Mouse (Mus musculus) forebrain, embryonic 16.5 days (tissue): Measurements from ENCODE around the gene Ttc28. TPM values are rescaled to one million over a fixed set of nuclear protein-coding genes. Genes with fewer than 3 reads are reported as not detected.

Experiments
- ATAC-seq: fragments of 200-750 bp; cut with Nextera tagmentation; 2 replicates; pipeline ENCODE4 v1.8.0; 2017; ENCODE audit warnings: mild to moderate bottlenecking, moderate library complexity
- H3K27ac ChIP-seq: fragments of 300-500 bp; sonication (generic); 2 replicates; pipeline ENCODE4 v1.5.1; 2014; ENCODE audit warnings: low read length, control low read depth
- H3K27me3 ChIP-seq: fragments of 300-500 bp; sonication (generic); replicated peaks from 2 replicates; pipeline ENCODE4 v1.6.1; 2014; ENCODE audit warnings: low read length; ENCODE audit not compliant: control insufficient read depth, insufficient read depth
- H3K36me3 ChIP-seq: fragments of 300-500 bp; sonication (generic); 2 replicates; pipeline ENCODE4 v1.6.1; 2014; ENCODE audit not compliant: control insufficient read depth, insufficient read depth
- H3K4me1 ChIP-seq: fragments of 300-500 bp; sonication (generic); replicated peaks from 2 replicates; pipeline ENCODE4 v1.6.1; 2014; ENCODE audit warnings: low read length; ENCODE audit not compliant: control insufficient read depth, insufficient read depth
- H3K4me2 ChIP-seq: fragments of 300-500 bp; sonication (generic); 2 replicates; pipeline ENCODE4 v1.6.1; 2014; ENCODE audit warnings: mild to moderate bottlenecking, low read length, control low read depth
- H3K4me3 ChIP-seq: fragments of 300-500 bp; sonication (generic); replicated peaks from 2 replicates; pipeline ENCODE4 v1.5.1; 2014; ENCODE audit warnings: mild to moderate bottlenecking, low read length, control low read depth
- H3K9ac ChIP-seq: fragments of 300-500 bp; sonication (generic); replicated peaks from 2 replicates; pipeline ENCODE4 v1.6.1; 2014; ENCODE audit warnings: low read depth, low read length, control low read depth
- H3K9me3 ChIP-seq: fragments of 300-500 bp; sonication (generic); 2 replicates; pipeline ENCODE4 v1.6.1; 2016; ENCODE audit warnings: low read length; ENCODE audit not compliant: control insufficient read depth
- WGBS: fragments of 180-500 bp; shearing (Covaris S2); extraction: QIAGEN DNeasy Blood & Tissue Kit; methylation state at CpG from one replicate; pipeline ENCODE4 v1.1.7; 2014; 5-methylcytosine and 5-hydroxymethylcytosine counted together
- polyA plus RNA-seq: library from polyadenylated mRNA; unstranded; fragments of >200 nt; fragmentation: Nextera tagmentation; extraction: Ambion mirVana; gene quantifications from 2 replicates; pipeline ENCODE4 v1.2.1, GENCODE M21; 2015

The Ttc28 gene
- polyA plus RNA-seq, 1 experiment from 2014 or later, result 40.5 TPM

DNA sequence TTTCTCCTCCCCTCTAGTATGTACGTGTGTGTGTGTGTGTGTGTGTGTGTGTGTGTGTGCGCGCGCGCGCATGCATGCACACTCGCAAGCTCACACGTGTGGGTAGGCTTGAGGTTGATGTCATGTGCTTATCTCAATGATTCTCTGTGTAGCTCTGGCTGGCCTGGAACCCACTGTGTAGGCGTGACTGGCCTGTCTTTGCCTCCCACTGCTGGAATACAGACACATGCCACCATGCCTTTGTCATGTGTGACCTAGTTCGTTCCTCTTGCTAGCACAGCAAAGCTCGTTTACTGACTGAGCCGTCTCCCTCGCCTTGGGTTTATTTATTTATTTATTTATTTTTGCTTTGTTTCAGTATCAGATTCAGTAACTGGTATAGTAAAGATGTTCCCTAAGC lies 145.0 kb downstream of the Ttc28 start:
- Histone ChIP-seq H3K4me3 (no peak overlapping the region), H3K4me2 (no peak overlapping the region), H3K36me3 (no peaks in the 10 kb centered on the region), H3K9ac (0 out of 2 replicates have a peak overlapping the region, but pooled peaks have one; percentile 11), H3K27ac (peak overlapping the region; percentile 81), H3K4me1 (peaks cover 81% of the 10 kb centered on the region), H3K27me3 (no peaks in the 10 kb centered on the region), H3K9me3 (no peaks in the 10 kb centered on the region)
- 70% methylated on average over 13 of the region's 13 CpGs for WGBS
- no peak for ATAC-seq

DNA sequence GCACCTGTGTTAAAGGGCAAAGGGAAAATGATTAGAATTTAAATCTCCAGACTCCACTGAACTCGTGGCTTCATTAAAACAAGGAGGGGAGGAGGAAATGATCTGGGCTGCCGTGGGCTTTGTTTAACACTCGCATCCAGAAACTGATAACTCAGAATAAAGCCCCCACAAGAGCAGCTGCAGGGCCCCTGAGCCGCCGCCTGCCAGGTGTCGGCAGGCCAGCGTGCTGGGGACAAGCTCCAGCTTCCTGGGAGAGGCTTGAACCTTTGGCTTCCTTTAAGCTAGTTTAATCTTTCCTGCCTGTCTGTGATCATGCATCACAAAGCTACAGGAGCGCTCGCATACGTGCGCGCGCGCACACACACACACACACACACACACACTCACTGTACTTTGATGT lies 145.9 kb downstream of the Ttc28 start:
- Histone ChIP-seq H3K27ac (peak overlapping the region; percentile 25), H3K27me3 (no peaks in the 10 kb centered on the region), H3K4me2 (no peak overlapping the region), H3K4me3 (no peak overlapping the region), H3K4me1 (peaks cover 83% of the 10 kb centered on the region), H3K9ac (0 out of 2 replicates have a peak overlapping the region, but pooled peaks have one; percentile 6), H3K36me3 (no peaks in the 10 kb centered on the region), H3K9me3 (no peaks in the 10 kb centered on the region)
- ATAC-seq, result no peak
- 41% methylated on average over 14 of the region's 14 CpGs for WGBS

DNA sequence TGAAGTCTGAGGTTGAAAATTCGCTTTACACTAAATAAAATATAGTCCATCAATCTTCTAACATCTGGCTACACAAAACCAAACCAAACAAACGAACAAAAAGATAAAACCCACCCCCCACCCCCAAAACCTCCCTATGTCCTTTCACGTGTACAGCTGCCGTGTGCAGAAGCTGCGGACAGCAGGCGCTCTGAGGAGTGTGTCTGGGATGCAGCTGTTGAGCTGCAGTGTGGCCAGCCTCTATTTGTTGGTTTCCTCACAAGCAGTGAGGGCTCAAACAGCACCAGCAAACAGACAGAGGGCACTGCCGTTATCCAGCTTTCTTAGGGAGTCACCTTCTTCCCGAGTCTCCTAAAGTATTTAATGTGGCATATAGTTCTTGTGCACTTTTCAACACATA lies 146.6 kb downstream of the Ttc28 start:
- Histone ChIP-seq H3K9me3 (no peaks in the 10 kb centered on the region), H3K4me2 (no peak overlapping the region), H3K9ac (no peak overlapping the region), H3K4me3 (no peak overlapping the region), H3K27me3 (no peaks in the 10 kb centered on the region), H3K36me3 (no peaks in the 10 kb centered on the region), H3K27ac (no peak overlapping the region), H3K4me1 (peaks cover 80% of the 10 kb centered on the region)
- no peak for ATAC-seq
- 55% methylated on average over 8 of the region's 8 CpGs for WGBS

DNA sequence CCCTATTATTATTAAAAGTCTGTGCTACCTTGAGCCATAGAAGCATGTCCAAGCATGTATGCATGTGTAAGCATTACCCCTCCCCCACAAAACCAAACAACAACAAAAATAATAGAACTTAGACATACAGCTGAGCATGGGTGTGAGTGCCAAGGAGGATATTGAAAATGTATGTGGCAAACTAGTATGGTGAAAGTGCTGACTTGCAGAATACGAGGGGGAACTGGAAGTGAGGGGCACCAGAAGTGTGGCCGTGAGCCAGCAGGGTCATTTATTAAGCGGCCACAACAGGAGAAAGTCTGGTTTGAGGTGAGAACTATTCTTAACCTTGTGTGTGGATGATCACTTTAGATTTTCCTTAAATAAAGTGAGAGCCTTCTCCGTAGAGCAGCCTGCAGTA lies 148.7 kb downstream of the Ttc28 start:
- Histone ChIP-seq H3K9me3 (no peaks in the 10 kb centered on the region), H3K9ac (no peak overlapping the region), H3K27ac (peak overlapping the region; percentile 21; the same call in 1 of the 2 replicates), H3K4me2 (no peak overlapping the region), H3K4me3 (no peak overlapping the region), H3K36me3 (no peaks in the 10 kb centered on the region), H3K4me1 (peaks cover 70% of the 10 kb centered on the region), H3K27me3 (no peaks in the 10 kb centered on the region)
- whole genome bisulfite sequencing, result 56% methylated on average over 4 of the region's 4 CpGs
- no peak for ATAC-seq

DNA sequence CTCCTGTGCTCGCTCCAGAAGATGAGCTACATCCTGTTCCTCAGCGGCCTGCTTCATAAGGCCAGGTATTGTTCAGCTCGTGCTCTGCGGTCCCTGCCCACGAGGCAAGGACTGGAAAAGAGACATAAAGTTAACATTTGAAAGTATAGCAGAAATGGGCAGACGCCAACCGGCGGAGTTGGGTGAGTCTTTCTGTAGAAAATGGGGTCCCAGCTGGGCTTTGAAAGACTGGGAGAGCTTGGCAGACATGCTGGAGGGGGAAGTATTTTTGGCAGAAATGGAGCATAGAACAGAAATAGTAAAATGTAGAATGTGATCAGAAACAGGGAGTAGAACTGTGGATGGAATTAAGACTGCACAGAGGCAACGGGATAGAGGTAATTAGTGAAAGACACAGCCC lies 149.3 kb downstream of the Ttc28 start:
- 59% methylated on average over 9 of the region's 9 CpGs for WGBS
- peaks cover 66% of the 10 kb centered on the region for H3K4me1 ChIP-seq

DNA sequence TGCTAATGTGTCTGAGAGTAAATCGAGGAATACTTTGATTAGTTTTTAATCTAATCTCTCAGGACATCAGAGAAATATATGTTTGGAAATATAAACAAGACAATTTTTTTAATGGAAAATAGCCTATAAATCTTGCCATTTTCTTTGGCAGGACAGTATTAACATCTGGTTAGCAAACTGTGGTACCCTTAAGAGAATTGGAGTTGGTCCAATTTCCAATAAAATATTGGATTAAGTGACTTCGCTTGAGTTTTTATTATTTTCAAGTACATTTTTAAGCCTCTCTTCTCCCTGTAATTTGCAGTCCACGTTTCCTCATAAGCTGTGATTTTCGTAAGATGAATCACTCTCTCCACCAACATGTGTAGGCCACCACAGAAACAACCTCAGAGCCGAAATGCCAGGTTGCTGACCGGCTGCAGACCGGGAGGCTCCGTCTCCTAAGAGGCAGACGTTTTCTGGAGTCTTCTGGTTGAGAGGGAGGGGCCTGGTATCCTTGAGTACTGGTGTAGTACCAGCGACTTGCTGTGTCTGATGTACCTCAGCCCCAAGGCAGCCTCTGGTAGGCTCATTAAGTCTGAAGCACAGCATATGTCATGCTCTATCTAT lies 153.2 kb downstream of the Ttc28 start:
- H3K27me3 ChIP-seq, result no peaks in the 10 kb centered on the region
- no peak overlapping the region for H3K4me3 ChIP-seq
- H3K9ac ChIP-seq, result no peak overlapping the region
- no peak overlapping the region for H3K4me2 ChIP-seq
- H3K4me1 ChIP-seq, result peaks cover 43% of the 10 kb centered on the region
- H3K9me3 ChIP-seq, result no peaks in the 10 kb centered on the region
- no peak for ATAC-seq
- peak overlapping the region; percentile 17; the same call in 1 of the 2 replicates for H3K27ac ChIP-seq
- no peaks in the 10 kb centered on the region for H3K36me3 ChIP-seq
- WGBS, result 66% methylated on average over 10 of the region's 10 CpGs

More for the DNA sequence above, 149.3 kb downstream of the Ttc28 start:
- no peak for ATAC-seq
- Histone ChIP-seq H3K27ac (peak overlapping the region; percentile 71), H3K27me3 (no peaks in the 10 kb centered on the region), H3K4me3 (no peak overlapping the region), H3K9ac (no peak overlapping the region), H3K4me2 (no peak overlapping the region), H3K9me3 (no peaks in the 10 kb centered on the region), H3K36me3 (no peaks in the 10 kb centered on the region)

DNA sequence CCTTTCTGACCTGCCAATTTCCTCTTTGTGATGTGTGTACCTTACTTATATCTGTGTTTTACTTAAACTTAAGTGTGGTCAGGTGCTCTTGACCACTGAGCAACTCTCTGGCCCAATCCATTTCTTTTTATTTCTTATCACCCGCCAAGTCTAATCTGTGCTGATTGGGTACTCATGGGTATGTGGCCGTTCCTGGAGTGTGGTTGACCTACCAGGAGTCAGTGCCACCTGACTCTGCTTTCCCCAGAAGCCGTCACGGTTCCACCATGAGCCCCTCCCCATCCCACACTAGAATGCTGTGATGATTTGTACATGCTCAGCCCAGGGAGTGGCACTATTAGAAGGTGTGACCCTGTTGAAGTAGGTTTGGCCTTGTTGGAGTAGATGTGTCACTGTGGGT lies 153.9 kb downstream of the Ttc28 start:
- no peaks in the 10 kb centered on the region for H3K9me3 ChIP-seq
- no peaks in the 10 kb centered on the region for H3K27me3 ChIP-seq
- no peak overlapping the region for H3K9ac ChIP-seq
- no peak for ATAC-seq
- no peak overlapping the region for H3K4me2 ChIP-seq
- H3K36me3 ChIP-seq, result no peaks in the 10 kb centered on the region
- no peak overlapping the region for H3K4me3 ChIP-seq
- no peak overlapping the region; the same call in 1 of the 2 replicates for H3K27ac ChIP-seq
- H3K4me1 ChIP-seq, result peaks cover 42% of the 10 kb centered on the region
- 95% methylated on average over 4 of the region's 4 CpGs for WGBS

GRCm38 (mm10) chr5:111037123-111037748 lies 157.6 kb downstream of the Ttc28 start:
- peaks cover 49% of the 10 kb centered on the region for H3K4me1 ChIP-seq
- 50% methylated on average over 7 of the region's 7 CpGs for WGBS
- H3K4me3 ChIP-seq, result no peak overlapping the region
- no peak overlapping the region for H3K4me2 ChIP-seq
- no peaks in the 10 kb centered on the region for H3K9me3 ChIP-seq
- ATAC-seq, result peak; percentile 47; the same call in 1 of the 2 replicates
- peak overlapping the region; percentile 78 for H3K27ac ChIP-seq
- no peaks in the 10 kb centered on the region for H3K27me3 ChIP-seq
- H3K36me3 ChIP-seq, result no peaks in the 10 kb centered on the region
- H3K9ac ChIP-seq, result no peak overlapping the region

DNA sequence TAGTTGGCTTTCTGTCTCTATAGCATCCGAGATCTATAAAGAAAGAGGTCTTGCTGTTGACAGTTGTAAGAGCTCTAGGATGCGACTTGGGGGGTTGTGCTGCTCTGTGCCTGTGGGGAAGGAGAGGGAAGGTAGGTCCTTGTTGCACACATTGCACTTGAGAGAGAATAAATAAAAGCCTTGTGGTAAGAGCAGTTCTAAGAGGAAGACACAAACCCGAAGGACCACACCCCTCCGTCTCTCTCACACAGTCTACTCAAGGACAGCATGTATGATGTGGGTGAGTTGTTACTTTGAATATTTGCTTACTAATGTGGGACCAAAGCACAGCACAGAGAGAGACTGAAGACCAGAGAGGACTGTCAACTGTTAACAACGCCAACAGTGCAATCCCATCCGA lies 160.2 kb downstream of the Ttc28 start:
- Histone ChIP-seq H3K4me1 (peaks cover 63% of the 10 kb centered on the region), H3K4me3 (no peak overlapping the region), H3K27me3 (no peaks in the 10 kb centered on the region), H3K4me2 (no peak overlapping the region), H3K9ac (no peak overlapping the region), H3K9me3 (no peaks in the 10 kb centered on the region), H3K27ac (no peak overlapping the region; the same call in 1 of the 2 replicates), H3K36me3 (no peaks in the 10 kb centered on the region)
- ATAC-seq, result no peak
- WGBS, result 65% methylated on average over 6 of the region's 6 CpGs
